Mouse (Mus musculus) thymus, postnatal 14 days (tissue): Measurements from ENCODE around the gene Prrt1.
A peak's percentile ranks its signal among the peaks of the same experiment; 100 is the strongest.

Experiments used
- DNase-seq: peaks from one replicate; pipeline ENCODE4 v3.0.0; 2021

Prrt1 gene

GRCm38 (mm10) chr17:34629221-34629751, at the start of gene Prrt1:
TSS of gene Prrt1 (plus strand) at chr17:34629533.
- DNase-seq: peak; percentile 72

- no peak for DNase-seq
These were observed 46.8 kb upstream of the Prrt1 start for GRCm38 (mm10) chr17:34582528-34582927.

DNA sequence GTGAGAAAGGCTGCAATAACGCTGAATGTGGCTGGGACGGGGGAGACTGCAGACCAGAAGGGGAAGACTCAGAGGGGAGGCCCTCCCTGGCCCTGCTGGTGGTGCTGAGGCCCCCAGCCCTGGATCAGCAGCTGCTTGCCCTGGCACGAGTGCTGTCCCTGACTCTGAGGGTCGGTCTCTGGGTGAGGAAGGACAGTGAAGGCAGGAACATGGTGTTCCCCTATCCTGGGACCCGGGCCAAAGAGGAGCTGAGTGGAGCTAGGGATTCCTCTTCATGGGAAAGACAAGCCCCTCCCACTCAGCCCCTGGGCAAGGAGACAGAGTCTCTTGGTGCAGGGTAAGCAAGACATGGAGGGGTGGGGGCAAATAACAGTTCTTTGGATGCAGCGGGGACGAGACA, 45.9 kb upstream of the Prrt1 start:
- no peak for DNase-seq

- DNase-seq: no peak
These were observed 45.5 kb upstream of the Prrt1 start for GRCm38 (mm10) chr17:34583819-34584218.

DNA sequence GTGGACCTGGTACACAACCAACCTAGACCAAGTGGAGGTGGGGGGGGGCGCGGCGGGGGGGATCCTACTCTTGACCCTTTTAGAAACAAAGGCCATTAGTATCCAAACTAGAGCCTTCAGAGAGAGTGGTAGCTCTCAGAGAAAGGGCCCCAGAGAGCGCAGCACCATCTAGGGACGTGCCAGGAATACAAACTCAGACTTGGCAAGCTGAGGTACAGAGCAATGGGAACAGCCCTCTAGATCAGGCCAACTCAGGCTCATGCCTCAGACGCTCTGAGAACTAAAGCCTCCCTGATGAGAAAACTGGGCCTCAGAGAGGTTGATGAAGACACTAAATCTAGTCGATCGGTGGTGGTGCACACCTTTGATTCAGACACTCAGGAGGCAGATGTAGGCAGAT, 44.2 kb upstream of the Prrt1 start:
- DNase-seq: no peak

GRCm38 (mm10) chr17:34585877-34586771, 43.2 kb upstream of the Prrt1 start:
- DNase-seq: no peak

- peak; percentile 93 for DNase-seq
These were observed 42.4 kb upstream of the Prrt1 start for GRCm38 (mm10) chr17:34586796-34587422.

DNA sequence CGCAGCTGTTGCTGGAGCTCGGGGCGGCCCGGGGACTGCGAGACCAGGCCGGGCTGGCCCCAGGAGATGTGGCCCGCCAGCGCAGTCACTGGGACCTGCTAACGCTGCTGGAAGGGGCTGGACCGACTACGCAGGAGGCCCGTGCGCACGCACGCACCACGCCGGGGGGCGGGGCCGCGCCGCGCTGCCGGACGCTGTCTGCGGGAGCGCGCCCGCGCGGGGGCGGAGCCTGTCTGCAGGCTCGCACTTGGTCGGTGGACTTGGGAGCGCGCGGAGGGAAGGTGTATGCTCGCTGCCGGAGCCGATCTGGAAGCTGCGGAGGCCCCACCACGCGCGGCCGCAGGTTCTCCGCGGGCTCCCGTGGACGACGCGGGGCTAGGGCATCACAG, 41.9 kb upstream of the Prrt1 start:
- peak; percentile 99 for DNase-seq

GRCm38 (mm10) chr17:34587814-34588213, 41.5 kb upstream of the Prrt1 start:
- no peak for DNase-seq

DNA sequence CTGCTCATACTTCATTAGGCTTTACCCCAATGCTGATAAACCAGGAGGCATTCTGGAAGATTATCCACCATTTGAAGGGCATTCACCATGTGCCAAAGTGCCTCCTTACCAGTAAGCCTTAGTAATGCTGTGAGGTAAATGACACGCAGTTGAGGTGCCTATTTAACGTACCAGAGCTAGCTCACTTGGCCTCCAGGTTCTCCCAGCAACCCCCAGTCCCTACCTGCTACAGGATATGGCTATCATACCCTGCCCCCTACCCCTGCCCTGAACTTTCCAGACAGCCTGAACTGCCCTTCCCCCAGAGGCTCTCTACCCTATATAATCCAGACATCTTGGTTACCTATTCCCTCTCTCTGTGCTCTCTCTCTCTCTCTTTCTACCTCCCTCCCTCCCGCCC, 40.6 kb upstream of the Prrt1 start:
- peak; percentile 53 for DNase-seq

GRCm38 (mm10) chr17:34589206-34589605, 40.1 kb upstream of the Prrt1 start:
- DNase-seq: peak; percentile 47

GRCm38 (mm10) chr17:34589681-34590101, 39.6 kb upstream of the Prrt1 start, which contains the start of gene Gpsm3:
TSS of gene Gpsm3 (plus strand) at chr17:34589806.
- DNase-seq: peak; percentile 85

DNA sequence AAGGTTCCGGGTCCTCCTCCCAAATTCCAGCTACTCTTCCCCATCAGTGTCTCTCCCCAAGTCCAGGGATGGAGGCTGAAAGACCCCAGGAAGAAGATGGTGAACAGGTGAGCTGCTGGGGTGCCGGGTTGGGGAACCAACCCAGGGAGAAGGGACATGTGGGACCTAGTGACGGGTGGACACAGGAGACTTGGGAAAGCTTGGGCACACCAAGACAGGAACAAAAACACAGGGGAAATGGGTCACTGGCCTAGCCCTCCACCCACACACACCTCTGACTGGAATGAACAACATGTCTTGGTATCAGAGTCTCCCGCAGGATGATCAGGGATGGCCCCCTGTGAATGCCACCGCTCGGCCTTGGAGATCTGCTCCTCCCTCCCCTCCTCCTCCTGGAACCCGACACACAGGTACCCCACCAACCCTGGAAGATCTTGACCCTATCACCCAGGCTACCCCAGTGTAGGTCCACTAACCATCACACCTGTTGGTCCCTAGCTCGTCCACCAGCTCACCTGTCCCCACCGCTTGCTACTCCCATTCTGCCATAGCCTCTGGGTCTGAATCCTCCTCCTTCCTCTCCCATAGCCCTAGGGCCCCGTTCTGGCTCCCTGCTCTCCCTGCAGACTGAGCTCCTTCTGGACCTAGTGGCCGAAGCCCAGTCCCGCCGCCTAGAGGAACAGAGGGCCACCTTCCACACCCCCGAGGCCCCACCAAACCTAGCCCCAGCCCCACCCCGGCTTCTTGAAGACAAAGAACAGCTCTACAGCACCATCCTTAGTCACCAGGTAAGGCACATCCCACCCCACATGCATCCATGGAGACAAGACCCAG, 39.0 kb upstream of the Prrt1 start:
- peak; percentile 53 for DNase-seq

DNA sequence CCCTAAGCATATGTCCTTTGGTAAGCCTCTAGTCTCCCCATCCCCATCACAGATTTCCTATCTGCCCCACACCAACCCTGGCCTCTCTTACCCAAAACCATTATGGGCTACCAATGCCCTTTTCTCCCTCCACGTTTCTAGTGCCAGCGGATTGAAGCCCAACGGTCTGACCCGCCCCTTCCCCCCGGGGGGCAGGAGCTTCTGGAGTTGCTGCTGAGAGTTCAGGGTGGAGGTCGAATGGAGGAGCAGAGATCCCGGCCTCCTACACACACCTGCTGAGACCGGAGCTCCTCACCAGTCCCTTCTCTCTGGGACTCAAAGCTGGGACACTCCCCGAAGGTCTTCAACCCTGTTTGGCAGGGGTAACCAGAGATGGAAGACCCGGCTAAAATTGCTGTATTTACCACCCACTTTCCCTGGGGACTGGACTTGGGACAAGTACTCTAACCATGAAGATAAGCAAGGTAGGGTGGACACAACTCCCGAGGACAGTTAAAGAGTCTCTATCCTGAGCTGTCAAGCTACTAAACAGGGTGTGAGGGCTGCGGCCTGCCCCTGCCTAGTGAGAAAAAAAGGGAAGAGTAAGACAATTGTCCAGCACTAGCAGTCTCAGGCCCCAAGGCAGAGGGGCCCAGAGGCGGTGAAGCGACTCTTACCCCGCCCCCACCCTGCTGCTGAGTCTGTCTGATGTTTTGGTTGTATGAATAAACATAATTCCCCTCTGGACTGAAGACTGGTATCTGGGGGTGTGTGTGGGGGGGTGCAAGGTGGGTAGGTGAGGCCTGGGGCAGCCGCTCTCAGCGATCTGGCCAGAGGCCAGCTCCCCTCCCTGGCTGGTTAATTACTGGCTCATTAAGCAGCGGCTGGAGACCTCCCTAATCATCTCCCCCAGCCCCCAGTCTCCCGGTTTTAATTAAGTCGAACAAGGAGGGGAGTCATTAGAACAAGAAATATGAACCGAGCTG, 38.0 kb upstream of the Prrt1 start, which contains the start of gene Pbx2:
Gene Pbx2 (plus strand): TSS at position 238 of the 965 bp plus-strand sequence.
- DNase-seq: peak; percentile 60

DNA sequence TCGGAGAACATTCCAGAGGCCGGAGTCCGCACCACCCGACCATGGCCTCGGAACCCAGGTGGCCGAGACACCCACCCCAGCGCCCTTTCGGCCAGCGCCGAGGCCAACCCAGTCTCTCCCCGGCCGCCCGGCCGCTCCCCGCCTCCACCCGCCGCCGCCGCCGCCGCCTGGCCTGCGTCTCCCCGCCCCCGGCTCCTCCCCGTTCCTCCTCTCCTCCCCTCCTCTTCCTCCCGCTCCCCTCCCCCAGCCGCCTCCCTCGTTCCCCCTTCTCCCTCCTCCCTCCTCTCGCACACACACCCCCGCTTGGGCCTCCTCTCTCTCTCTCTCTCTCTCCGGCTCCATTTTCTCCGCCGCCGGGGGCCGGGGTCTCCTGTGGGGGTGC, 37.3 kb upstream of the Prrt1 start:
- DNase-seq: peak; percentile 97

DNA sequence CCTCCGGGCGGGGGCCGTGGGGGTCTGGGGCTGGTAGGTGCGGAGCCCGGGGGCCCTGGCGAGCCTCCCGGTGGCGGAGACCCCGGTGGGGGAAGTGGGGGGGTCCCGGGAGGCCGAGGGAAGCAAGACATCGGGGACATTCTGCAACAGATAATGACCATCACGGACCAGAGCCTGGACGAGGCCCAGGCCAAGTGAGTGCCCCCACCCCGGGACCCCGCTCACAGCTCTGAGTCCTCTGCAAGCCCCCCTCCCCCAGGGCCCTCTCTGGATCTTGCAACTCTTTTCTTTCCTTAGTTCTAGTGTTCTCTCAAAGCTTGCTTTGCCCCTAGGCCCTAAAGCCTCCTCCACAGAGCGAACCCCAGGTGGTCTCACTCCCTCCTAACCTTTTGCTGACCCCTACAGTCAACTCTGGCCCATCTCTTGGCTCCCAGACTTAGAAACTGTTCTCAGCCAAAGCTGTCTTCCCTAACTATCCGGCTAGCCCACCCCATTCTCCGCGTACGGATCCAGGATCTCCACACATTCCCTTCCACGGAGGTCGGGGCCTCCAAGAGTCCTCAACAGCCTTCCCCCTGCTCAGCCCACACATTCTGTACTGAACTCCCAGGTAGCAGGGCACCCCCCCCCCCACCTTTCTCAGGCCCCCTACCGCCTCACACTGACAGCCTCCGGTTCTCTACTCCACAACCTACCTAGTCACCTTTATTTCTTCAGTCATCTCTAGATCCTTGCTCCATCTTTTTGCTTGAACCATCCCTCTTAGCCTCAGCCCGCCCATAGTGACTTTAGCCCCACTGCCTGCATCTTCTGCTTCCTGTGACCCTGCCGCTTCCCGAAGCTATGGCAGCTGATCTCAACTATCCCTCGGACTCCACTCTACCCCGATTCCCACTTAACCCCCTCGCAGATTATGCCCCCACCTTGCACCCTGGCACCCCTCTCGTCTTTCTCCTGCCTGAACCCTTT, 36.5 kb upstream of the Prrt1 start:
- DNase-seq: peak; percentile 40

DNA sequence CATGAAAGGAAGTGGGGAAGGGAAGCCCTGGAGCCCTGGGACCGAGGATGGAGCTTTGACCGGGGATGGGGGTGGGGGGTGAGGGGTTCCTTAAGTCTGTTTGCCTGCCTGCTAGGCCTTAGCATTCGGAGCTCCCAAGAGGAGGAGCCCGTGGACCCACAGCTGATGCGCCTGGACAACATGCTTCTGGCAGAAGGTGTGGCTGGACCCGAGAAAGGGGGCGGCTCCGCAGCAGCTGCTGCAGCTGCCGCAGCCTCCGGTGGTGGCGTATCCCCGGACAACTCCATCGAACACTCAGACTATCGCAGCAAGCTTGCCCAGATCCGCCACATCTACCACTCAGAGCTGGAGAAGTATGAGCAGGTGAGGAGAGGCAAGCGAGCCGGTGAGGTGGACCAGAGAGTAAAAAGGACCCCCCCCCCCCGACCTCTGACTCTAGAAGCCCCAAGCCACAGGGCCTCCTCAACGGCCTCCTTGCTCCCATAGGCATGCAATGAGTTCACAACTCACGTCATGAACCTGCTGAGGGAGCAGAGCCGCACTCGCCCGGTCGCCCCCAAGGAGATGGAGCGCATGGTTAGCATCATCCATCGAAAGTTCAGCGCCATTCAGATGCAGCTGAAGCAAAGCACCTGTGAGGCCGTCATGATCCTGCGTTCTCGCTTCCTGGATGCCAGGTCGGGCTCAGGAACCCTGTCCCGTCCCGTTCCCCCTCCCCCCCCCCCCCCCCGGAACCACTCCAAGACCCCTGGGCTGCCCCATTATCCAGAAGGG, 35.4 kb upstream of the Prrt1 start:
- DNase-seq: no peak

DNA sequence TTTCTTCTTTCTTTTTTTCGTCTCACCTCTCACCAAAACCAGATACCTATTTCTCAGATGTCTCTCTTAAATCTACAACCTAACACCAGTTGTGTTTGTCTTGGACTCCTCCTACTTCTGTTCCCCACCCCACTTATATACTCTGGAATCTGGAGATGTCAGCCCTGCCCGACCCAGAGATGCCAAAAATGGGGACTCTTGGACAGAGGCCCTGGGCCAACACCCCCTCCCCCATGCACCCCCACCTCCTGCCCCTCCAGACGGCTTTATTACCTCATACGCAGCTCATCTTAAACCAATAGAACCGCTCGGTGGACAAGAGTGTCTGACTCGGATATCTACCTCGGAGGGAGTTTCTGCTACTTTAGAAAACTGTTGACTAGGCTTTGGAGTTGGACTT, 33.2 kb upstream of the Prrt1 start:
- DNase-seq: no peak

DNA sequence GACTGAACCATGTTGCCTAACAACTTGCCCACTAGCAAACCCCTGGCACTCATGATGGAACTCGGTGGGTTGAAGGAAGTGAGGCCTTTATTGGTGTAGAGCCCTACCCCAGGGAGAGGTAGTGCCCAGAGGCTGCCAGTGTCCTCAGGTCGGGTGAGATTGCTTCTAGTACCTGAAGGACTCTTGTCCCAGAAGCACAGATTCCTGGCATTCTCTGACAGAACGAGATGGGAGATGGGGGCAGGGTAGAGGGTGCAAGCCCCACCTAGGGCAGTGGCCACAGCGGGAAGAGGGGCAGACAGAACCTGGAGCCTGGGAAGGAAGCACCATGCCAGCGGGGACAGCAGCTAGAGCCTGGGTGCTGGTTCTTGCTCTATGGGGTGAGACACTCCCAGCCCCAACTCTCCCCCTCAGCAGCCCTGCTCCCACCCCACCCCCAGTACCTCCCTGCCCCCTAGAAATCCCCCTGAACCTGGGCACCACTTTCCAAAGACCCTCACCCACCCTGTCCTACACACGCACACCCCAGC, 31.7 kb upstream of the Prrt1 start, which contains the start of gene Ager:
Gene Ager (plus strand): TSS at position 297 of the 530 bp plus-strand sequence.
- DNase-seq: no peak
